Mouse (Mus musculus): ENCODE results near the gene Cnpy3.

- TF ChIP-seq POLR2AphosphoS2 (IDR thresholded peaks at IDR 0.05; ENCODE audit: insufficient read length, low read depth) (no peak), SRF (IDR thresholded peaks at IDR 0.05; ENCODE audit: control insufficient read depth, insufficient read length, low read depth) (no peak)
These were observed 40.3 kb downstream of the Cnpy3 start for GRCm38 (mm10) chr17:46711612-46712271.

Data from myocyte (in vitro differentiated cells).